Mouse (Mus musculus) regulatory T cell (primary cell): Measurements from ENCODE around the gene Ate1.

ENCODE experiments used
- in situ Hi-C: fragments of 300-600 bp; cut with MboI, MseI; formaldehyde crosslinking; loops from one replicate; pipeline ENCODE4 v1.15.1; 2025; ENCODE audit warnings: high pct_unique_total_duplicates

The Ate1 gene

GRCm38 (mm10) chr7:130520049-130520425, at the start of gene Ate1:
Gene Ate1 (minus strand): TSS chr7:130520369.
- in situ Hi-C loops, result loop anchor here (10.0 kb wide), 1 partner anchor 1025 kb away; the partner anchor contains the start of genes Hmx2 and Hmx3

GRCm38 (mm10) chr7:130568783-130569436, 48.7 kb upstream of the Ate1 start:
- in situ Hi-C loops, result no loop called here

GRCm38 (mm10) chr7:130564596-130564995, 44.4 kb upstream of the Ate1 start:
- in situ Hi-C loops, result no loop called here

GRCm38 (mm10) chr7:130563880-130564279, 43.7 kb upstream of the Ate1 start:
- in situ Hi-C loops, result no loop called here

DNA sequence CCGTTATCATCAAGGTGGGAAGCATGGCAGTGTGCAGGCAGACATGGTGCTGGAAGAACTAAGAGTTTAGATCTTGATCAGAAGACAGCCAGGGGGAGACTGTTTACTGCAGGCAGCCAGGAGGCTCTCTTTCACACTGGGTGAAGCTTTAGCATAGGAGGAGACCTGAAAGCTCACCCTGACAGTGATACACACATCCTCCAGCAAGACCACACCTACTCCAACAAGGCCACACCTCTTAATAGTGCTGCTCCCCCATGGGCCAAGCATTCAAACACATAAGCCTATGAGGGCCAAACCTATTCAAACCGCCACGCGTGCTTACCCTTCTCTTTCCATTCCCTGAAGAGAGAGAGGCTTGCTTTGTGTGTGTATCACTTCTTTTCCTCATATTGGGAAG, 43.1 kb upstream of the Ate1 start:
- in situ Hi-C loops, result no loop called here

- in situ Hi-C loops, result no loop called here
Observed at GRCm38 (mm10) chr7:130560933-130561332, 40.8 kb upstream of the Ate1 start.

DNA sequence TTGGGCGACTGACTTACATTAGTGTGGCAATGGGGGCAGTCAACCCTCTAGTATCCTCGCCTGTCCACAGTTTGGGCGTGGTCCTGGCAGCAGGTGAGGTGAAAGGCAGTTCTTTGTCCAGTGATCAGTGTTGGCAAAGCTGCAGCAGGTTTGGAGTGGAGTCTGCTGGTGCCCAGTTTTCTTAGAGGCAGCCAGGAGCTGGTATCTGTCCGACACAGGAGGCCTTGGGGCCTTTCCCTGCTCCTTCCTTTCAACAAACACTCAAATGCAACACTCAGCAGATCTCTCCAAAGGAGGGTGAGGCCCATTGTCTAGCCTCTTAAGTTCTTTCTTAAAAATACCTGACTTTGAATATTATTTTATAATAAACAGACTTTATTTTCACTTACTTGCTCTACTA, 38.4 kb upstream of the Ate1 start:
- in situ Hi-C loops, result no loop called here

GRCm38 (mm10) chr7:130555597-130555996, 35.4 kb upstream of the Ate1 start:
- in situ Hi-C loops, result no loop called here

DNA sequence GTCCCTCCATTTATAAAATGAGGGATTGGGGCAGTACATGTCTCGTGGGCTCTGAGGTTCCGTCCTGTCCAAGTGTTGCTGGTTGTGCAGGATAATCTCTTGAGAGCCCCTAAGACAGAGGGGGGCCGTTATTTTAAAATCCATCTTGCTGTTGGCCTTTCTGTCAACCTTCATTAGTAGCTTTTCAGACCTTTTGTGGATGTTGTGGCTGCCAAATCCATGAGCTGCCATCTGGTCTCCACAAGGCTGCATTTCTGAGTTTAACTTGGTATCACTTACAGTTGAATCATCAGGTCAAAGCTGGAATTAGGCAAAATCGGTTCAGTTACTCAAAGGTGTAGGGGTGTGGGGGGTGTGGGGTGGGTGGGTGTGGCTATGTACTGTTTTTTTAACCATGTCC, 33.2 kb upstream of the Ate1 start:
- in situ Hi-C loops, result no loop called here

GRCm38 (mm10) chr7:130552780-130553179, 32.6 kb upstream of the Ate1 start:
- in situ Hi-C loops, result no loop called here

DNA sequence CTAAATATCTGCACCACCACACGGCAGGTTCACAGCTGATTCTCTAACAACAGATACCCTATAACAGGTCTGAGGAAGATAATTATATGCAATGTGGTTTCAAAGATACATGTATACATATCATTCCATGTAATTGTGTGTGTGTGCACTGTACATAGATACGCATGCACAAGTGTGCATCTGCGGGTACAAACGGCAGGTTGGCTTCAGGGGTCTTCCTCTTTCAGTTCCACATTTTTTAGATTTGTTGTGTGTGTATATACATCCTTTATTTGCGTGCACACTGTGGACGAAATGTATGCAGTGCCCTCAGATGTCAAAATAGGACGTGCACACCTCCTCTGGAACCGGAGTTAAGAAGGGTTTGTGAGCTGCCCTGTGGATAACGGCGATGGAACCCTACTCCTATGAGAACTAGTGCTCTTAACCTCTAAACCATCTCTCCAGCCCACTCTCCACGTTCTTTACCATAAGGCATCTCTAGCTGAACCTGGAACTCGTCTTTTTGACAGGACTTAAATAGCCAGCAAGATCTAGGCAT, 27.5 kb upstream of the Ate1 start:
- in situ Hi-C loops, result loop anchor here (5.0 to 25.0 kb wide), 2 partner anchors 95 to 815 kb away; partner anchors contain the start of genes 2310057M21Rik and Pstk

DNA sequence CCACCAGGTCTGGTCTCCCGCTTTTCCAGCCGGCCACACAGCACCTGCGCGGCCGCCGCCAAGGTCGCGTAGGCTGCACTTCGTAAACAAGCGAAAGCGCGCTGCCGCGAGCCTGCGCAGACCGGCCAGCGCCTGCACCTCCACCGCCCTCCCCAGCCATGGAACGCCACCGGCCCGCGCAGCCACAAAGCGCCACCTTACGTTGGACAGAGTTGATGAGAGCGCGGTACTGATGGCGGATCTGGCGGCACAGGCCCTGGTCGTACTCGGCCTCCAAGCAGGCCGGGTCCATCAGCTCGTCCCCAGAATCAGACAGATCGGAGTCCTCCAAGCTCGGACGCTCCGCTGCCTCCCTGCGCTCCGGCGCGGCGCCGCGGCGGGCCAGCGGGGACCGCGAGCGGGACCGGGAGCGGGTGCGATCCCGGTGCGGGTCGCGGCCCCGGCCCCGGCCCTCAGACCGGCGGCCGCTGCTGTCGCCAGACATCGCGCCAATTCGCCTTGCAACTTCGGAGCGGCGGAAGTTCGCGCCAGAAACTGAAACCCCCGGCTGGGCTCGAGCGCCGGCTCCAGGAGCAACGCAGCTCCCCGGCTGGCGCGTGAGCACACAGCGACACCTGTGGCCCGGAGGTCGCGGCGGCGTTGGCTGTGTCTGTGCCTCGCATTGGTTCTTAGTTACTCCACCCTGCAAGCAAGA, 26.8 kb upstream of the Ate1 start:
- in situ Hi-C loops, result loop anchor here (5.0 to 25.0 kb wide), 2 partner anchors 95 to 815 kb away; partner anchors contain the start of genes 2310057M21Rik and Pstk

DNA sequence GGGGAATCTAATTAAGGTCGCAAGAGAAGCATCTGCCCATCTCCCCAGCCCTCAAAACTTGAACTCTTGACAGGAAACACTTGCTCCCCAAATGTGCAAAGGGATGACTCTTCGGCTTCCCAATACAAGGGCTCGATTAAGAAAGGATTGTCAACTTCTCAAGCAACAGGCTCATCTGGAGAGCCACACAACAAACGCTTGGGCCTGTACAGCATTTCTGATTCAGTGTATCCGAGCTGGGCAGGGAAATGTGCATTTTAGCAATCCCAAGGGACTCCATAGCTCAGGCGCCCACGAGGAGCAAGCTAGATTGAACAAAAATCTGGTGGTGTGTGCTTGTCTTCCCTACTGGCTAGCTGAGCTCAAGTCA, 26.2 kb upstream of the Ate1 start:
- in situ Hi-C loops, result loop anchor here (5.0 to 25.0 kb wide), 2 partner anchors 96 to 816 kb away; partner anchors contain the start of genes 2310057M21Rik and Pstk

- in situ Hi-C loops, result loop anchor here (5.0 to 25.0 kb wide), 2 partner anchors 96 to 816 kb away; partner anchors contain the start of genes 2310057M21Rik and Pstk
Observed at GRCm38 (mm10) chr7:130545893-130546292, 25.7 kb upstream of the Ate1 start.

DNA sequence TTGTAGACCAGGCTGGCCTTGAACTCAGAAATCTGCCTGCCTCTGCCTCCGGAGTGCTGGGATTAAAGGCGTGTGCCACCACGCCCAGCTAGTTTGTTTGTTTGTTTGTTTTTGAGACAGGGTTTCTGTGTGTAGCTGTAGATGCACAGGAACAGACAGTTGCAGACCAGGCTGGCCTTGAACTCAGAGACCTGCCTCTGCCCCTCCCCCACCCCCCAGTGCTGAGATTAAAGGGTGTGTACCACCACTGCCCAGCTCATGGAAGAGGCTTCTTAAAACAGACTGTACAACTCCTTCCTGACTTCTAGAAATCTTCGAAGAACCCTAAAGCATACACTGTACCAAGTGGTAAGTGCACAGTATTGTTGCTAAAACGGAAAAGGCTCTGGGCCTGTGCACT, 25.2 kb upstream of the Ate1 start:
- in situ Hi-C loops, result loop anchor here (5.0 to 25.0 kb wide), 2 partner anchors 97 to 817 kb away; partner anchors contain the start of genes 2310057M21Rik and Pstk

- in situ Hi-C loops, result loop anchor here (25.0 kb wide), 1 partner anchor 819 kb away; the partner anchor contains the start of genes 2310057M21Rik and Pstk
Observed at GRCm38 (mm10) chr7:130543181-130543580, 23.0 kb upstream of the Ate1 start.

- in situ Hi-C loops, result loop anchor here (25.0 kb wide), 1 partner anchor 822 kb away; the partner anchor contains the start of genes 2310057M21Rik and Pstk
Observed at GRCm38 (mm10) chr7:130540176-130540575, 20.0 kb upstream of the Ate1 start.

DNA sequence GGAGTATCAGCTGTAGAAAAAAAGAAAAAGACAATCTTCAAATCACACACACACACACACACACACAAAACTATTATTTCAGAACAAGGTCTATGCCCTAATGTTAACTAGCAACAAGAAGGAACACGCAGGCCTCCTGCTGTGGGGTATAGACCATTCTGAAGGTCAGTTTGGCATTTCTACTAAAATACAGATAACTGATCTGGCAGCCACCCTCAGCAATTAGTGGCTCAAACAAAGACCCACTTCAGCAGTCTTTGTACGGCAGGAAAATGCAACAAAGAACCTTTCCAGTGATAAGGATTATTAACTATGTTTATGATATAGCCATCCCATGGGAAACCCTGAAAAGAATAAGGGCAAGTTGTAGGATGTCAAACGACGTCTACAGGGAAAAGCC, 16.9 kb upstream of the Ate1 start:
- in situ Hi-C loops, result loop anchor here (25.0 kb wide), 1 partner anchor 825 kb away; the partner anchor contains the start of genes 2310057M21Rik and Pstk

- in situ Hi-C loops, result loop anchor here (25.0 kb wide), 1 partner anchor 827 kb away; the partner anchor contains the start of genes 2310057M21Rik and Pstk
Observed at GRCm38 (mm10) chr7:130535174-130535573, 15.0 kb upstream of the Ate1 start.

- in situ Hi-C loops, result loop anchor here (25.0 kb wide), 1 partner anchor 829 kb away; the partner anchor contains the start of genes 2310057M21Rik and Pstk
Observed at GRCm38 (mm10) chr7:130533316-130534260, 13.4 kb upstream of the Ate1 start.

GRCm38 (mm10) chr7:130531138-130531537, 11.0 kb upstream of the Ate1 start:
- in situ Hi-C loops, result loop anchor here (25.0 kb wide), 1 partner anchor 831 kb away; the partner anchor contains the start of genes 2310057M21Rik and Pstk
